Mouse (Mus musculus): ENCODE data around the gene Awat1.

Gene Awat1

GRCm38 (mm10) chrX:100571951-100572350, at the start of gene Awat1:
Gene Awat1, plus strand, starts transcription at chrX:100572251.
- DNase-seq = no peak

DNA sequence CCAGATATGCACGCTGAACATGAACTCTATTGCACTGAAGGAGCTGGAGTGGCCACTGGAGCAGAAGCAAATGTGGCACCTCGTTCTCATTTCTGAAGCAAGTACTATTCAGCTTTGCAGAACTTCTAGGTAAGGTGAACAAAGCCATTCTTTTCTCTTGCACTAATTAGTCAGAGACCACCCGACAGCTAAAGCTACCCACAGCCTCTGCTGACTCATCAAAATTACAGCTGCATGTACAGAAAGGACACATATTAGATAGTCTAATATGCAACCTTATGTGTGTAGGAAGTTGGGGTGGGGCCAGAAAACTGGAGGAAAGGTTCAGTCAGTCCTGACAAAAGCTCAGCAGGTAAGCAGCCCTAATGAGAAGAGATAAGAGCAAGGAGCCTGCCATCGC, 47.6 kb upstream of the Awat1 start, which contains the start of gene Dgat2l6:
TSS of gene Dgat2l6 (plus strand) at position 368 of the 400 bp plus-strand sequence.
- DNase-seq = no peak

DNA sequence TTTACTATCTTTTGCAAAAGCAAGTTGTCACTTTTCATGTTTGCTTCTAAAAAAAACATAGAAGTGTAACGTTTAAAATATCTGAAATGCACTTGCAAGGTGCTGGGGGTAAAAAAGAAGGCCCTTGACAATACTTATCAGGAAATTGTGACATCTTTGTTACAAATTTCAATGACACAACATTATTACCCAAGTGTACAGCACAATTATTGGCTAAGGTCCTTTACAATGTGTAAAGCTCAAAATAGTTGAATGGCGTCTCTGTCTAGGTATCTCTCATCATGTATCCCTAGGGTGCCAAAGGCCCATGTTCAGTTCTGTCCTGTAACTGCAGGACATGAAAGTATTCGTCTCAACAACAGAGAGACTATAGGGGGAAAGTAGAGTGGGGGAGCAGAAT, 16.0 kb upstream of the Awat1 start:
- no peak for DNase-seq

- no peak for DNase-seq
Measured at GRCm38 (mm10) chrX:100565696-100566095, 6.4 kb upstream of the Awat1 start.

DNA sequence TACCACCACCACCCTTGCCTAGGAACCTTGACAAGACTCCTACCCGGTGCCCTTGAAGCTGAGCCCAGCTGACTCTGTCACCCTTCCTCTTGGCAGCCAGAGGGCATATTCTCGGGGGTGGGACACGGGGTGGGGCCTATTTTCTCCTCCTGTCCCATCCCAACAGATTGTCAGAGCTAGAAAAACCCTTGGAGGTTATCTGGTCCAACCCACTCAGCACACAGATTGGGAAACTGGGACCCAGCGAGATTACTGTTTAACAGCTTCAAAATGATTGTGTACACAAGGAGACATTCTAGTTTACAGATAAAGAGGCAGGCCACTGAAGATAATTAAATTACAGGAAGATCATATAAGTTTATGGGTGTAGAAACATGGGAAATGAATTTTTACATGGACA, 22.7 kb downstream of the Awat1 start, which contains the start of gene P2ry4:
TSS of gene P2ry4 (minus strand) at position 79 of the 400 bp plus-strand sequence.
- DNase-seq = no peak

DNA sequence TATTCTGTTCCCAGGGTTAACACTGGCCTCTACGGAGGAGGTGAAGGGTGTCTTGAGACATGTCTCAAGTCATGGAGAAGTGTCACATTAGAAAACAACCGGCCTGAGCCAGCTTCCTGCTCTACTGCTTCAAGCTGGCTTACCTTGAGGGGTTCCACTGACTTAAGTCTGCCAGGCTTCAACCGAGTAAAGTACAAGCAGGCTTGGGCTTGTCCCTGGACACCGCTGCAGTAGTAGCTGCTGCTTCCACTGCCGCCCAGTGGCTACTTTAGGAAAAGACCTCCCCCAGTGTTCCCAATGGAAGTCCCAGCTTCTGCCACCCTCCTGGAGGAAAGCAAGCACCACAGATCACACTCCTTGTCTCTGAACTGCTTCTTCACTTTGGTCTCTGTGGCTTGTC, 25.4 kb downstream of the Awat1 start:
- DNase-seq = peak; percentile 56

GRCm38 (mm10) chrX:100599755-100600154, 27.7 kb downstream of the Awat1 start:
- no peak for DNase-seq

DNA sequence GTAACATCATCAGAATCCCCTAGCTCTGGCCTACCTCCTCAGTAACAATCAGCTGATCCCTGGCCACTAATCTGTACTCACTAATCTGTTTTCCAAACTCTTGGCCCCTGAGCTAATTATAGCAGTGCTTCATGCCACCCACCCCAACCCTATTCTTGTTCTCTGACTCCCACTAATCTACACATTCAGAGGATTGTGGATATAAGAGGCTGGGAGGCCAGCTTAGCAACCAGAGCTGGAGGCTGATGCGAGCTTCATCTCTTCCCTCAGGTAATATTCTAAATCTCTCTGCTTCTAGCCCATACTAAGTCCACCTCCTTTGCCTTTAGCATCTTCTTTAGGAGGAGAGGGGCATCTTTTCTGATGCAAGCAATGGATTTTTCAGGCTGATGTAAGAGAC, 33.3 kb downstream of the Awat1 start, which contains the start of gene Arr3:
TSS of gene Arr3 (plus strand) at position 184 of the 400 bp plus-strand sequence.
- peak; percentile 57 for DNase-seq

- DNase-seq = no peak
Measured at GRCm38 (mm10) chrX:100618488-100618887, 46.4 kb downstream of the Awat1 start.

DNA sequence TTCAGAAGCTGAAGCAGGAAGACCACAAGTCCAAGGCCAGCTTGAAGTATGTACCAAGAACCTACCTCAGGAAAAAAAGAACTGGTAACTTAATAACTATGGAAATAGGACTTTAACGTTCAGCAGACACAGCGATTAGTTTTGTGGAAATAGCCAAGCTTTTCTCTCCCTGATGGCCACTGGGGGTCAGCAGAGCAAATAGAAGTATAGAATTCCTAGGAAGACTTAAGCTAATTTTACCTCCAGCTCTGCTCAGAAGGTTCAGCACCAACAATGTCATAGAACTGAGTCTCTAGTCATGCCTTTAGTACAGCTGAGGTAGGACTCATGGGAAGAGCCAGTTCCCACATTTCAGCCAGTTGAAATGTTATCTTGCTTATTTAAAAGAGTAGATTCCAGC, 49.3 kb downstream of the Awat1 start:
- DNase-seq = no peak

GRCm38 (mm10) chrX:100624242-100624641, 52.2 kb downstream of the Awat1 start:
- DNase-seq = no peak

- no peak for DNase-seq
Measured at GRCm38 (mm10) chrX:100625146-100625545, 53.1 kb downstream of the Awat1 start.

- DNase-seq = no peak
Measured at GRCm38 (mm10) chrX:100625546-100625801, 53.4 kb downstream of the Awat1 start, which contains the start of gene Kif4. Gene Kif4, plus strand, starts transcription at chrX:100625737.

GRCm38 (mm10) chrX:100625802-100626793, 54.0 kb downstream of the Awat1 start, which contains the start of gene Pdzd11:
Gene Pdzd11, minus strand, starts transcription at chrX:100626568.
- DNase-seq = peak; percentile 96
